Mouse (Mus musculus) bone marrow macrophage, adult 2 months (primary cell): ENCODE measurements around the gene Mis18a.

Source experiments
- CTCF ChIP-seq: IDR thresholded peaks from 2 replicates; pipeline ENCODE4 v1.5.1; 2012; ENCODE audit warnings: low read depth, mild to moderate bottlenecking, low read length, moderate library complexity
- POLR2A ChIP-seq: IDR thresholded peaks from 2 replicates; pipeline ENCODE4 v1.6.1; 2012; ENCODE audit warnings: mild to moderate bottlenecking, low read depth, low read length, borderline replicate concordance

- TF ChIP-seq POLR2A (no peak), CTCF (no peak)
These were observed 30.9 kb downstream of the Mis18a start for GRCm38 (mm10) chr16:90696306-90696705.
